Mouse (Mus musculus) embryonic facial prominence, embryonic 14.5 days (tissue): ENCODE results near the gene Lias. TPM values are rescaled to one million over a fixed set of nuclear protein-coding genes. Genes with fewer than 3 reads are reported as not detected.

Experiments
- ATAC-seq: fragments of 200-750 bp; cut with Nextera tagmentation; 2 replicates; pipeline ENCODE4 v1.8.0; 2017; ENCODE audit warnings: low read depth, moderate number of reproducible peaks, moderate TSS enrichment
- DNase-seq: peaks from one replicate; pipeline ENCODE4 v3.0.0-alpha.2; 2015; ENCODE audit warnings: low spot score
- H3K27ac ChIP-seq: fragments of 300-500 bp; sonication (generic); replicated peaks from 2 replicates; pipeline ENCODE4 v1.5.1; 2014; ENCODE audit warnings: low read depth, mild to moderate bottlenecking, low read length, moderate library complexity
- H3K27me3 ChIP-seq: fragments of 300-500 bp; sonication (generic); replicated peaks from 2 replicates; pipeline ENCODE4 v1.6.1; 2014; ENCODE audit warnings: low read length; ENCODE audit not compliant: control insufficient read depth, insufficient read depth
- H3K36me3 ChIP-seq: fragments of 300-500 bp; sonication (generic); 2 replicates; pipeline ENCODE4 v1.6.1; 2014; ENCODE audit warnings: low read length, mixed read lengths; ENCODE audit not compliant: control insufficient read depth, insufficient read depth
- H3K4me1 ChIP-seq: fragments of 300-500 bp; sonication (generic); 2 replicates; pipeline ENCODE4 v1.6.1; 2014; ENCODE audit warnings: antibody characterized with exemption, low read length; ENCODE audit not compliant: control insufficient read depth, insufficient read depth
- H3K4me2 ChIP-seq: fragments of 300-500 bp; sonication (generic); 2 replicates; pipeline ENCODE4 v1.6.1; 2014; ENCODE audit warnings: low read depth, mild to moderate bottlenecking, low read length, moderate library complexity, mixed read lengths
- H3K4me3 ChIP-seq: fragments of 300-500 bp; sonication (generic); 2 replicates; pipeline ENCODE4 v1.5.1; 2014; ENCODE audit warnings: low read depth, mild to moderate bottlenecking, low read length
- H3K9ac ChIP-seq: fragments of 300-500 bp; sonication (generic); 2 replicates; pipeline ENCODE4 v1.6.1; 2014; ENCODE audit warnings: low read depth, mild to moderate bottlenecking, low read length, moderate library complexity, mixed read lengths
- H3K9me3 ChIP-seq: fragments of 300-500 bp; sonication (generic); 2 replicates; pipeline ENCODE4 v1.6.1; 2016; ENCODE audit warnings: low read length; ENCODE audit not compliant: control insufficient read depth
- WGBS: fragments of 180-500 bp; shearing (Covaris S2); extraction: QIAGEN DNeasy Blood & Tissue Kit; methylation state at CpG from one replicate; pipeline ENCODE4 v1.1.7; 2014; 5-methylcytosine and 5-hydroxymethylcytosine counted together
- polyA plus RNA-seq: library from polyadenylated mRNA; unstranded; fragments of >200 nt; fragmentation: Nextera tagmentation; extraction: Ambion mirVana; gene quantifications from 2 replicates; pipeline ENCODE4 v1.2.1, GENCODE M21; 2014

Lias gene
- polyA plus RNA-seq, 1 experiment from 2014 or later: 60.8 TPM

GRCm38 (mm10) chr5:65371551-65371950 lies 19.7 kb upstream of the Lias start:
- Histone ChIP-seq H3K4me1 (no peaks in the 10 kb centered on the region), H3K9ac (no peak overlapping the region), H3K4me2 (no peak overlapping the region), H3K4me3 (no peak overlapping the region), H3K27me3 (no peaks in the 10 kb centered on the region), H3K36me3 (no peaks in the 10 kb centered on the region), H3K27ac (no peak overlapping the region), H3K9me3 (no peaks in the 10 kb centered on the region)
- DNase-seq (no peak), ATAC-seq (no peak)
- WGBS: 94% methylated on average over 7 of the region's 7 CpGs

GRCm38 (mm10) chr5:65374746-65375145 lies 16.6 kb upstream of the Lias start:
- Histone ChIP-seq H3K4me3 (no peak overlapping the region), H3K36me3 (no peaks in the 10 kb centered on the region), H3K27ac (no peak overlapping the region), H3K4me1 (no peaks in the 10 kb centered on the region), H3K27me3 (no peaks in the 10 kb centered on the region), H3K4me2 (no peak overlapping the region), H3K9me3 (no peaks in the 10 kb centered on the region), H3K9ac (no peak overlapping the region)
- ATAC-seq: no peak
- DNase-seq: no peak
- WGBS: 74% methylated on average over 7 of the region's 7 CpGs

GRCm38 (mm10) chr5:65385704-65386103 lies 5.6 kb upstream of the Lias start:
- WGBS: 63% methylated on average over 2 of the region's 2 CpGs
- no peak for ATAC-seq
- DNase-seq: no peak

GRCm38 (mm10) chr5:65387008-65387867 lies 4.1 kb upstream of the Lias start:
- ATAC-seq: no peak
- no peak for DNase-seq
- no peak overlapping the region for H3K9ac ChIP-seq
- no peaks in the 10 kb centered on the region for H3K9me3 ChIP-seq
- peaks cover 11% of the 10 kb centered on the region for H3K4me1 ChIP-seq
- no peak overlapping the region for H3K27ac ChIP-seq
- no peaks in the 10 kb centered on the region for H3K27me3 ChIP-seq
- no peak overlapping the region for H3K4me2 ChIP-seq
- WGBS: 73% methylated on average over 6 of the region's 6 CpGs
- H3K4me3 ChIP-seq: no peak overlapping the region
- H3K36me3 ChIP-seq: peaks cover 40% of the 10 kb centered on the region

More at GRCm38 (mm10) chr5:65385704-65386103, 5.6 kb upstream of the Lias start:
- Histone ChIP-seq H3K9me3 (no peaks in the 10 kb centered on the region), H3K4me1 (peaks cover 11% of the 10 kb centered on the region), H3K36me3 (peaks cover 40% of the 10 kb centered on the region), H3K4me2 (no peak overlapping the region), H3K27ac (no peak overlapping the region), H3K27me3 (no peaks in the 10 kb centered on the region), H3K9ac (no peak overlapping the region), H3K4me3 (no peak overlapping the region)

GRCm38 (mm10) chr5:65391753-65392152 lies 456 bp downstream of the Lias start:
- peak; percentile 41 for ATAC-seq

GRCm38 (mm10) chr5:65394425-65394824 lies 3.1 kb downstream of the Lias start:
- Histone ChIP-seq H3K9ac (no peak overlapping the region), H3K27me3 (no peaks in the 10 kb centered on the region), H3K4me1 (peaks cover 9% of the 10 kb centered on the region), H3K4me3 (no peak overlapping the region), H3K27ac (no peak overlapping the region), H3K36me3 (peaks cover 58% of the 10 kb centered on the region), H3K9me3 (no peaks in the 10 kb centered on the region), H3K4me2 (no peak overlapping the region)
- 88% methylated on average over 7 of the region's 7 CpGs for WGBS
- DNase-seq (no peak), ATAC-seq (no peak)

More at GRCm38 (mm10) chr5:65391753-65392152, 456 bp downstream of the Lias start:
- Histone ChIP-seq H3K9ac (peak overlapping the region; percentile 75), H3K9me3 (no peaks in the 10 kb centered on the region), H3K4me1 (peaks cover 11% of the 10 kb centered on the region), H3K4me3 (peak overlapping the region; percentile 92), H3K27ac (peak overlapping the region; percentile 81), H3K27me3 (no peaks in the 10 kb centered on the region), H3K36me3 (peaks cover 59% of the 10 kb centered on the region), H3K4me2 (peak overlapping the region; percentile 73)
- DNase-seq: peak; percentile 60
- 2% methylated on average over 12 of the region's 12 CpGs for WGBS

GRCm38 (mm10) chr5:65401251-65401994 lies 10.1 kb downstream of the Lias start:
- Histone ChIP-seq H3K27ac (no peak overlapping the region), H3K4me1 (no peaks in the 10 kb centered on the region), H3K4me2 (no peak overlapping the region), H3K9me3 (no peaks in the 10 kb centered on the region), H3K36me3 (peaks cover 90% of the 10 kb centered on the region), H3K9ac (no peak overlapping the region), H3K4me3 (no peak overlapping the region), H3K27me3 (no peaks in the 10 kb centered on the region)
- ATAC-seq (peak; percentile 67), DNase-seq (peak; percentile 65)
- WGBS: 34% methylated on average over 2 of the region's 2 CpGs

- H3K27ac ChIP-seq: no peak overlapping the region
- DNase-seq (peak; percentile 21), ATAC-seq (no peak)
- no peak overlapping the region for H3K9ac ChIP-seq
- H3K4me1 ChIP-seq: no peaks in the 10 kb centered on the region
- peaks cover 86% of the 10 kb centered on the region for H3K36me3 ChIP-seq
- no peak overlapping the region for H3K4me2 ChIP-seq
- H3K4me3 ChIP-seq: no peak overlapping the region
- H3K27me3 ChIP-seq: no peaks in the 10 kb centered on the region
- no peaks in the 10 kb centered on the region for H3K9me3 ChIP-seq
- 45% methylated on average over 12 of the region's 12 CpGs for WGBS
These were observed 16.7 kb downstream of the Lias start for GRCm38 (mm10) chr5:65407989-65408388.
